Mouse (Mus musculus) intestine, embryonic 15.5 days (tissue): Measurements from ENCODE around the gene Dffa. TPM values are rescaled to one million over a fixed set of nuclear protein-coding genes. Genes with fewer than 3 reads are reported as not detected.
A peak's percentile ranks its signal among the peaks of the same experiment; 100 is the strongest.

Source experiments
- ATAC-seq: fragments of 200-750 bp; cut with Nextera tagmentation; 2 replicates; pipeline ENCODE4 v1.8.0; 2017; ENCODE audit warnings: moderate TSS enrichment, moderate library complexity
- H3K27ac ChIP-seq: fragments of 300-500 bp; sonication (generic); 2 replicates; pipeline ENCODE4 v1.5.1; 2015; ENCODE audit warnings: mild to moderate bottlenecking, inconsistent platforms
- H3K27me3 ChIP-seq: fragments of 300-500 bp; sonication (generic); replicated peaks from 2 replicates; pipeline ENCODE4 v1.6.1; 2015; ENCODE audit warnings: inconsistent platforms
- H3K36me3 ChIP-seq: fragments of 300-500 bp; sonication (generic); 2 replicates; pipeline ENCODE4 v1.6.1; 2015; ENCODE audit warnings: inconsistent platforms
- H3K4me1 ChIP-seq: fragments of 300-500 bp; sonication (generic); replicated peaks from 2 replicates; pipeline ENCODE4 v1.6.1; 2015; ENCODE audit warnings: inconsistent platforms
- H3K4me2 ChIP-seq: fragments of 300-500 bp; sonication (generic); replicated peaks from 2 replicates; pipeline ENCODE4 v1.6.1; 2015; ENCODE audit warnings: mild to moderate bottlenecking, inconsistent platforms
- H3K4me3 ChIP-seq: fragments of 300-500 bp; sonication (generic); replicated peaks from 2 replicates; pipeline ENCODE4 v1.5.1; 2015; ENCODE audit warnings: inconsistent platforms
- H3K9ac ChIP-seq: fragments of 300-500 bp; sonication (generic); 2 replicates; pipeline ENCODE4 v1.6.1; 2015; ENCODE audit warnings: inconsistent platforms
- H3K9me3 ChIP-seq: fragments of 300-500 bp; sonication (generic); 2 replicates; pipeline ENCODE4 v1.6.1; 2016; ENCODE audit warnings: inconsistent platforms
- WGBS: fragments of 180-500 bp; shearing (Covaris S2); methylation state at CpG from one replicate; pipeline ENCODE4 v1.1.7; 2015; 5-methylcytosine and 5-hydroxymethylcytosine counted together
- polyA plus RNA-seq: library from polyadenylated mRNA; unstranded; fragments of >200 nt; fragmentation: Nextera tagmentation; extraction: Ambion mirVana; gene quantifications from 2 replicates; pipeline ENCODE4 v1.2.1, GENCODE M21; 2015

Gene Dffa
- polyA plus RNA-seq, 1 experiment from 2014 or later: 44.9 TPM

- Histone ChIP-seq H3K27ac (no peak overlapping the region), H3K4me2 (no peak overlapping the region), H3K9ac (no peak overlapping the region), H3K9me3 (no peaks in the 10 kb centered on the region), H3K36me3 (peaks cover 1% of the 10 kb centered on the region; the same call in 1 of the 2 replicates), H3K4me3 (no peak overlapping the region), H3K27me3 (no peaks in the 10 kb centered on the region), H3K4me1 (peaks cover 23% of the 10 kb centered on the region)
- ATAC-seq: no peak
- 79% methylated on average over 22 of the region's 22 CpGs for WGBS
Observed at GRCm38 (mm10) chr4:149066672-149067551, 37.0 kb upstream of the Dffa start.

- H3K4me2 ChIP-seq: no peak overlapping the region
- H3K4me1 ChIP-seq: 0 out of 2 replicates have a peak, but pooled peaks cover 10% of the 10 kb centered on the region
- no peaks in the 10 kb centered on the region for H3K27me3 ChIP-seq
- no peak overlapping the region for H3K4me3 ChIP-seq
- no peaks in the 10 kb centered on the region for H3K9me3 ChIP-seq
- ATAC-seq: no peak
- H3K9ac ChIP-seq: no peak overlapping the region
- 94% methylated on average over 13 of the region's 13 CpGs for WGBS
- no peak overlapping the region for H3K27ac ChIP-seq
- peaks cover 16% of the 10 kb centered on the region; the same call in 1 of the 2 replicates for H3K36me3 ChIP-seq
Observed at GRCm38 (mm10) chr4:149075073-149075472, 28.9 kb upstream of the Dffa start.

- 29% methylated on average over 10 of the region's 10 CpGs for WGBS
- H3K27me3 ChIP-seq: no peaks in the 10 kb centered on the region
- peaks cover 16% of the 10 kb centered on the region; the same call in 1 of the 2 replicates for H3K36me3 ChIP-seq
- H3K9me3 ChIP-seq: no peaks in the 10 kb centered on the region
- 0 out of 2 replicates have a peak, but pooled peaks cover 10% of the 10 kb centered on the region for H3K4me1 ChIP-seq
- no peak overlapping the region for H3K4me2 ChIP-seq
- H3K4me3 ChIP-seq: no peak overlapping the region
- ATAC-seq: peak; percentile 85
- H3K27ac ChIP-seq: no peak overlapping the region
- no peak overlapping the region for H3K9ac ChIP-seq
Observed at GRCm38 (mm10) chr4:149075871-149076575, 27.9 kb upstream of the Dffa start.

- Histone ChIP-seq H3K27me3 (no peaks in the 10 kb centered on the region), H3K36me3 (0 out of 2 replicates have a peak, but pooled peaks cover 7% of the 10 kb centered on the region), H3K4me3 (no peak overlapping the region), H3K4me1 (peaks cover 15% of the 10 kb centered on the region; the same call in 1 of the 2 replicates), H3K4me2 (no peak overlapping the region), H3K9ac (no peak overlapping the region), H3K9me3 (no peaks in the 10 kb centered on the region), H3K27ac (no peak overlapping the region)
- WGBS: 40% methylated on average over 4 of the region's 4 CpGs
- no peak for ATAC-seq
Observed at GRCm38 (mm10) chr4:149078261-149078660, 25.7 kb upstream of the Dffa start.

GRCm38 (mm10) chr4:149079629-149080028, 24.3 kb upstream of the Dffa start:
- no peaks in the 10 kb centered on the region for H3K27me3 ChIP-seq
- 79% methylated on average over 6 of the region's 6 CpGs for WGBS
- peaks cover 15% of the 10 kb centered on the region; the same call in 1 of the 2 replicates for H3K4me1 ChIP-seq
- H3K9ac ChIP-seq: no peak overlapping the region
- ATAC-seq: no peak
- H3K27ac ChIP-seq: no peak overlapping the region
- H3K36me3 ChIP-seq: 0 out of 2 replicates have a peak, but pooled peaks cover 4% of the 10 kb centered on the region
- H3K4me3 ChIP-seq: no peak overlapping the region
- no peaks in the 10 kb centered on the region for H3K9me3 ChIP-seq
- H3K4me2 ChIP-seq: no peak overlapping the region

- WGBS: 87% methylated on average over 8 of the region's 8 CpGs
- no peak for ATAC-seq
- H3K4me3 ChIP-seq: no peak overlapping the region
Observed at GRCm38 (mm10) chr4:149080111-149080510, 23.8 kb upstream of the Dffa start.

GRCm38 (mm10) chr4:149081528-149081927, 22.4 kb upstream of the Dffa start:
- no peak overlapping the region for H3K4me2 ChIP-seq
- H3K4me3 ChIP-seq: no peak overlapping the region
- H3K4me1 ChIP-seq: peaks cover 8% of the 10 kb centered on the region; the same call in 1 of the 2 replicates
- H3K27me3 ChIP-seq: no peaks in the 10 kb centered on the region
- ATAC-seq: peak; percentile 69
- H3K36me3 ChIP-seq: no peaks in the 10 kb centered on the region
- no peaks in the 10 kb centered on the region for H3K9me3 ChIP-seq
- H3K27ac ChIP-seq: no peak overlapping the region
- no peak overlapping the region for H3K9ac ChIP-seq
- WGBS: 69% methylated on average over 17 of the region's 17 CpGs

More at GRCm38 (mm10) chr4:149080111-149080510, 23.8 kb upstream of the Dffa start:
- Histone ChIP-seq H3K27me3 (no peaks in the 10 kb centered on the region), H3K27ac (no peak overlapping the region), H3K4me2 (no peak overlapping the region), H3K9me3 (no peaks in the 10 kb centered on the region), H3K36me3 (no peaks in the 10 kb centered on the region), H3K4me1 (peaks cover 15% of the 10 kb centered on the region; the same call in 1 of the 2 replicates), H3K9ac (no peak overlapping the region)

- H3K36me3 ChIP-seq: no peaks in the 10 kb centered on the region
- ATAC-seq: no peak
- H3K4me1 ChIP-seq: peaks cover 6% of the 10 kb centered on the region; the same call in 1 of the 2 replicates
- no peak overlapping the region for H3K4me2 ChIP-seq
- H3K9ac ChIP-seq: no peak overlapping the region
- no peak overlapping the region for H3K27ac ChIP-seq
- no peaks in the 10 kb centered on the region for H3K9me3 ChIP-seq
- WGBS: 74% methylated on average over 5 of the region's 5 CpGs
- no peaks in the 10 kb centered on the region for H3K27me3 ChIP-seq
- no peak overlapping the region for H3K4me3 ChIP-seq
Observed at GRCm38 (mm10) chr4:149085381-149085780, 18.6 kb upstream of the Dffa start.

GRCm38 (mm10) chr4:149091364-149091763, 12.6 kb upstream of the Dffa start:
- H3K4me1 ChIP-seq: no peaks in the 10 kb centered on the region
- 85% methylated on average over 8 of the region's 8 CpGs for WGBS
- H3K9me3 ChIP-seq: no peaks in the 10 kb centered on the region
- no peak overlapping the region for H3K9ac ChIP-seq
- no peak overlapping the region for H3K27ac ChIP-seq
- no peak overlapping the region for H3K4me3 ChIP-seq
- H3K4me2 ChIP-seq: no peak overlapping the region
- H3K36me3 ChIP-seq: peaks cover 3% of the 10 kb centered on the region; the same call in 1 of the 2 replicates
- no peak for ATAC-seq
- H3K27me3 ChIP-seq: no peaks in the 10 kb centered on the region

GRCm38 (mm10) chr4:149097956-149098355, 6.0 kb upstream of the Dffa start:
- Histone ChIP-seq H3K9ac (peak overlapping the region; percentile 97), H3K27ac (no peak overlapping the region), H3K4me2 (peak overlapping the region; percentile 91), H3K9me3 (no peaks in the 10 kb centered on the region), H3K4me1 (peaks cover 13% of the 10 kb centered on the region), H3K27me3 (no peaks in the 10 kb centered on the region), H3K4me3 (peak overlapping the region; percentile 100; the same call in 1 of the 2 replicates), H3K36me3 (peaks cover 1% of the 10 kb centered on the region; the same call in 1 of the 2 replicates)
- no peak for ATAC-seq
- WGBS: 84% methylated on average over 3 of the region's 3 CpGs

- H3K4me2 ChIP-seq: peak overlapping the region; percentile 91
- H3K4me3 ChIP-seq: peak overlapping the region; percentile 100
- ATAC-seq: no peak
- H3K4me1 ChIP-seq: peaks cover 13% of the 10 kb centered on the region
- H3K27me3 ChIP-seq: no peaks in the 10 kb centered on the region
- H3K9me3 ChIP-seq: no peaks in the 10 kb centered on the region
- H3K9ac ChIP-seq: peak overlapping the region; percentile 97
- H3K27ac ChIP-seq: no peak overlapping the region
- 14% methylated on average over 11 of the region's 11 CpGs for WGBS
- no peaks in the 10 kb centered on the region for H3K36me3 ChIP-seq
Observed at GRCm38 (mm10) chr4:149098571-149098970, 5.4 kb upstream of the Dffa start.
